Mouse (Mus musculus): ENCODE measurements at regions not wholly inside any gene's neighbourhood (a gene's known extent, or its start where the extent isn't known, plus 50 kb on each side); places are given as distances from the start of the nearest gene placed in this dataset.
"Not testable (repeated sequence)": the region's sequence is repeated elsewhere in the genome, so short reads cannot be mapped to it uniquely, and the experiment has no call there.

- DNase-seq (ENCODE audit: extremely low spot score in 1 of 2, low spot score in 2 of 2); intact Hi-C loops (cut with DNase I): not testable (repeated sequence)
These were observed 1547.9 kb upstream of the Pcdh17 start for GRCm38 (mm10) chr14:82895448-82895847.

- intact Hi-C loops (cut with DNase I) = no loop called here
- DNase-seq (ENCODE audit: extremely low spot score in 1 of 2, low spot score in 2 of 2) = peak in 1 of 2 experiments; percentile 10
These were observed 1544.5 kb upstream of the Pcdh17 start for GRCm38 (mm10) chr14:82898841-82899240.
